Mouse (Mus musculus): ENCODE measurements at regions not wholly inside any gene's neighbourhood (a gene's known extent, or its start where the extent isn't known, plus 50 kb on each side); places are given as distances from the start of the nearest gene placed in this dataset.

DNA sequence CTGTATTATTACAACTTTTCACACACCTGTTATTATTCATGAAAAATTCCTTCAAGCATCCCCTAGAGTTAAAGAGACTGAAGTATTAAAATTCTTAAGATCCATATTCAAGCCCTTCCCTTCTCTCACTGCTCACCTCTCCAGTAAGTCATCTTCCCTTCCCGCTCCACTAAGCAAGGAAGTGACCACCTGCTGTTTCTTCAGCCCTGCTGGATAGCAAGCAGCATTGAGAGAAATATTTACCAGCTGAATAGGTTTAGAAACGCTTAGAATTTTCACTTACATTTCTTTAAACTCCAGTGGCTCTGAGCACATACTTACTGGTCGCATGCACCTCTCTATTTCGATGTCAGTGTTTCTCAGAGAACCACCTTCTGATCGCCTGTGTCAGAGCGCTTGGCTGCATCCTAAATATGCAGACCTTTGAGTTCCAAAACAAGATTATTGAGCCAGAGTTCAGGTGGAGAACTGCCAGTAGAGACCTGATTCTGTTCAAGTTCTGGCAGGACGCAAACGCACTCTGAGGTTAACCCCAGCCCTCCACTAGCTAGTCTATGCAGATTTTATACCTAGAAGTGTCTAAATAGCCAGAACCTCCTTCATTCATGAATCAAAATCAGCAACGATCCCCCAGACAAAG lies 314.9 kb downstream of the Mllt3 start:
- H3K36me3 ChIP-seq (ENCODE audit: insufficient read depth, low read length), result no peaks in the 10 kb centered on the region
- H3K4me3 ChIP-seq (ENCODE audit: low read depth, low read length), result no peak overlapping the region
- no peak for TF ChIP-seq CTCF (IDR thresholded peaks at IDR 0.05)
- no peak overlapping the region for H3K4me2 ChIP-seq (ENCODE audit: low read depth, low read length, poor library complexity, severe bottlenecking)
- 36% methylated on average over 9 of the region's 9 CpGs for WGBS
- DNase-seq (ENCODE audit: low spot score) (no peak), ATAC-seq (ENCODE audit: low FRiP score) (no peak)
- H3K27me3 ChIP-seq (ENCODE audit: insufficient read depth, low read length), result no peaks in the 10 kb centered on the region
- no peak overlapping the region for H3K9ac ChIP-seq (replicated peaks; ENCODE audit: low read length, poor library complexity, severe bottlenecking)
- H3K27ac ChIP-seq (ENCODE audit: low read depth, low read length), result no peak overlapping the region
- no peaks in the 10 kb centered on the region for H3K4me1 ChIP-seq (ENCODE audit: insufficient read depth, low read length)
- H3K9me3 ChIP-seq (ENCODE audit: low read length), result no peaks in the 10 kb centered on the region

DNA sequence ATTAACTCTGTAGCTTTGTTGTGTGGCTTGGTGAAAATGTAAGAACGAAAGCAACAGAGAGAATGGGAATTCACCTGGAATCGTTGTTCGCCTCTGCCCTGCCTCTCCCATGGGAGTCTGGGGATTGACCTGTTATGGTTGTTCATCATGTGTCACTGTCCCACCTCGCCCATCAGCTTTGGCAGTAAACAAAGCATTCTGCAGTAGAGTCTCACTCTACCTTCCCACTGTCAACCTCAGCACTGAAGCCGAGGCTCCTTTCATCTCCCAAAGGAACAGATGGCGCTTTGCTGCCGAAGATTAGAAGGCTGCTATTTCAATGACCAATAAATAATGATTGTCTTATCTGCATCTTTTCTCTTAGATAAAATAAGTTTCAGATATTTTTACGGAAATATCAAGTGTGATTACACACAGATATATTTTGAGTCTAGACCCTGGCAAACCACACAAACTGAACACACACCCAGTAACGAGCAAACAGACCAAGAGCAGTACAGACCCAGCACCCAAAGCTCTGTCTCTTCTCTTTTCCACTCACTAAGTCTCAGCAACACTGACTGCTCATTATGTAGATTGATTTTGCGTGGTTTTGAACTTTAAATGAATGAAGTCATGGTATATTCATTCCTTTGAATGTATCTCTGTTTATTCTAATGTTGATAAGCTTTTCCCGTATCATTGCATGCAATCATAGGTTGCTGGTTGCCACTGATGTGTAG lies 317.8 kb downstream of the Mllt3 start:
- Histone ChIP-seq H3K9me3 (ENCODE audit: low read length) (no peaks in the 10 kb centered on the region), H3K27me3 (ENCODE audit: insufficient read depth, low read length) (no peaks in the 10 kb centered on the region), H3K4me1 (ENCODE audit: insufficient read depth, low read length) (no peaks in the 10 kb centered on the region), H3K27ac (ENCODE audit: low read depth, low read length) (no peak overlapping the region), H3K4me2 (ENCODE audit: low read depth, low read length, poor library complexity, severe bottlenecking) (no peak overlapping the region), H3K9ac (replicated peaks; ENCODE audit: low read length, poor library complexity, severe bottlenecking) (no peak overlapping the region), H3K4me3 (ENCODE audit: low read depth, low read length) (no peak overlapping the region), H3K36me3 (ENCODE audit: insufficient read depth, low read length) (no peaks in the 10 kb centered on the region)
- TF ChIP-seq CTCF (IDR thresholded peaks at IDR 0.05), result no peak
- DNase-seq (ENCODE audit: low spot score), result no peak
- no peak for ATAC-seq (ENCODE audit: low FRiP score)
- 59% methylated on average over 11 of the region's 11 CpGs for WGBS

GRCm38 (mm10) chr4:87712691-87713090 lies 320.5 kb downstream of the Mllt3 start:
- H3K4me1 ChIP-seq (ENCODE audit: insufficient read depth, low read length), result no peaks in the 10 kb centered on the region
- no peak overlapping the region for H3K9ac ChIP-seq (replicated peaks; ENCODE audit: low read length, poor library complexity, severe bottlenecking)
- ATAC-seq (ENCODE audit: low FRiP score), result no peak
- no peak overlapping the region for H3K4me3 ChIP-seq (ENCODE audit: low read depth, low read length)
- 80% methylated on average over 2 of the region's 2 CpGs for WGBS
- no peak overlapping the region for H3K27ac ChIP-seq (ENCODE audit: low read depth, low read length)
- H3K36me3 ChIP-seq (ENCODE audit: insufficient read depth, low read length), result no peaks in the 10 kb centered on the region
- TF ChIP-seq CTCF (IDR thresholded peaks at IDR 0.05), result no peak
- H3K4me2 ChIP-seq (ENCODE audit: low read depth, low read length, poor library complexity, severe bottlenecking), result no peak overlapping the region
- no peaks in the 10 kb centered on the region for H3K27me3 ChIP-seq (ENCODE audit: insufficient read depth, low read length)
- DNase-seq (ENCODE audit: low spot score), result no peak
- no peaks in the 10 kb centered on the region for H3K9me3 ChIP-seq (ENCODE audit: low read length)

- Histone ChIP-seq H3K4me2 (ENCODE audit: low read depth, low read length, poor library complexity, severe bottlenecking) (no peak overlapping the region), H3K27ac (ENCODE audit: low read depth, low read length) (no peak overlapping the region), H3K27me3 (ENCODE audit: insufficient read depth, low read length) (no peaks in the 10 kb centered on the region), H3K9ac (replicated peaks; ENCODE audit: low read length, poor library complexity, severe bottlenecking) (no peak overlapping the region), H3K36me3 (ENCODE audit: insufficient read depth, low read length) (no peaks in the 10 kb centered on the region), H3K4me1 (ENCODE audit: insufficient read depth, low read length) (no peaks in the 10 kb centered on the region), H3K4me3 (ENCODE audit: low read depth, low read length) (no peak overlapping the region), H3K9me3 (ENCODE audit: low read length) (no peaks in the 10 kb centered on the region)
- ATAC-seq (ENCODE audit: low FRiP score) (no peak), DNase-seq (ENCODE audit: low spot score) (no peak)
- TF ChIP-seq CTCF (IDR thresholded peaks at IDR 0.05), result no peak
- WGBS, result 94% methylated on average over 3 of the region's 3 CpGs
Measured at GRCm38 (mm10) chr4:87712286-87712685, 320.9 kb downstream of the Mllt3 start.

DNA sequence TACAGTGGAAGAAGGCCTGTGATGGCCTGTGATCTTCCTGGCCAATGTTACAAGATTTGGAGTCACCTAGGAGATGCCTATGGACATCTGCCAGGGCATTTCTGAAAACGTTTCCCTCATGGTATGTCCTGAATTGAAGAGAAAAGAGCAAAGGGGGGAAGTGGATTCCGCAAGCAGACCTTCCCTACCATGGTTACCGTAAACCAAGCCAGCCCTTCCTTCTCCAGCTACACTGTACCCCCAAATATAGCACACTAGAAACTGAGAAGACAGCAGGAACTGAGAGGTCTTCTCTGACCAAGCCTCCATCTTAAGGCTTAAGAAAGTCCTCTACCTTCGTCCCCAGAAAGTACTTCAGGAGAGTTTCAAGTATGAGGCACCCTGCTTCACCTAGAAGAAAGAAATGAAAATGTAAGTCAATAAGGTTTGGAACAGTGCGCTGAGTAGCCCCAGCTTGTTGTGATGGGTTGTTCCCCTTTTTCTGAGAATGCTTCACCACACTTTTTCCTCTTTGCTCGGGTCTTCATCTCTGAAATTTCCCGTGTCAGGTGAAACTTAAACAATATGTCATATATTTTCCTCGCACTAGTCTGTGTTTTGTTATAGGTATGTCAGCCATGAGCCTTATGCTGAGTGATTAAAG lies 321.9 kb downstream of the Mllt3 start:
- 90% methylated on average over 8 of the region's 8 CpGs for WGBS
- H3K36me3 ChIP-seq (ENCODE audit: insufficient read depth, low read length), result no peaks in the 10 kb centered on the region
- no peak for TF ChIP-seq CTCF (IDR thresholded peaks at IDR 0.05)
- no peaks in the 10 kb centered on the region for H3K27me3 ChIP-seq (ENCODE audit: insufficient read depth, low read length)
- H3K9ac ChIP-seq (replicated peaks; ENCODE audit: low read length, poor library complexity, severe bottlenecking), result no peak overlapping the region
- no peaks in the 10 kb centered on the region for H3K9me3 ChIP-seq (ENCODE audit: low read length)
- H3K27ac ChIP-seq (ENCODE audit: low read depth, low read length), result no peak overlapping the region
- no peak overlapping the region for H3K4me2 ChIP-seq (ENCODE audit: low read depth, low read length, poor library complexity, severe bottlenecking)
- no peak for ATAC-seq (ENCODE audit: low FRiP score)
- H3K4me1 ChIP-seq (ENCODE audit: insufficient read depth, low read length), result no peaks in the 10 kb centered on the region
- no peak overlapping the region for H3K4me3 ChIP-seq (ENCODE audit: low read depth, low read length)
- DNase-seq (ENCODE audit: low spot score), result no peak

Measured in midbrain, postnatal 0 days (tissue).